Comparison of ENCODE assay signal across 8 mouse cellular contexts in genomic region chr16:44558471-44559329, GRCm38 (mm10). TPM values are rescaled to one million over a fixed set of nuclear protein-coding genes. Genes with fewer than 3 reads are reported as not detected.
DNase-seq lines count a peak whose midpoint lies in the region; ATAC-seq and TF ChIP-seq lines count a peak whose summit lies in the region.

TSS of gene Boc (minus strand) at chr16:44558897.

- TF ChIP-seq EP300 in ES-Bruce4 (IDR thresholded peaks at IDR 0.05; ENCODE audit: insufficient read depth, low read depth, low read length): no peak

- intact Hi-C loops in heart, postnatal 14 days (cut with DNase I): loop anchor here (5.0 kb wide), 2 partner anchors 71 to 74 kb away; no protein-coding TSS in a partner anchor

- WGBS in forebrain, embryonic 16.5 days: under 1% methylated on average over 42 of the region's 46 CpGs
- 0% methylated on average over 44 of the region's 46 CpGs for WGBS in neural tube, embryonic 13.5 days

- H3K4me2 ChIP-seq in forebrain, embryonic 16.5 days (ENCODE audit: low read length): peak within 1 kb of the TSS; percentile 89
- peak within 1 kb of the TSS; percentile 77 for H3K4me2 ChIP-seq in neural tube, embryonic 13.5 days

- peak within 1 kb of the TSS; percentile 86 for H3K4me3 ChIP-seq in ES-Bruce4 (ENCODE audit: low read depth, low read length)
- peak within 1 kb of the TSS; percentile 86 for H3K4me3 ChIP-seq in forebrain, embryonic 16.5 days (replicated peaks; ENCODE audit: low read length)
- peak within 1 kb of the TSS; percentile 69 for H3K4me3 ChIP-seq in neural tube, embryonic 13.5 days

- peak within 1 kb of the TSS; percentile 82 for H3K9ac ChIP-seq in ES-Bruce4 (ENCODE audit: low read depth, poor library complexity, severe bottlenecking)
- peak within 1 kb of the TSS; percentile 85 for H3K9ac ChIP-seq in forebrain, embryonic 16.5 days (replicated peaks; ENCODE audit: low read depth, low read length)
- H3K9ac ChIP-seq in neural tube, embryonic 13.5 days: peak within 1 kb of the TSS; percentile 95

- peak; percentile 79 for ATAC-seq in forebrain, embryonic 16.5 days
- ATAC-seq in neural tube, embryonic 13.5 days (ENCODE audit: low read depth): peak; percentile 75

- no peaks in the 10 kb centered on the region for H3K36me3 ChIP-seq in ES-Bruce4 (ENCODE audit: control insufficient read depth, insufficient read depth, low read length, poor library complexity, severe bottlenecking)
- H3K36me3 ChIP-seq in forebrain, embryonic 16.5 days (ENCODE audit: control insufficient read depth, insufficient read depth): no peaks in the 10 kb centered on the region
- no peaks in the 10 kb centered on the region for H3K36me3 ChIP-seq in neural tube, embryonic 13.5 days

- no peak for TF ChIP-seq POLR2A in ES-Bruce4 (IDR thresholded peaks at IDR 0.05; ENCODE audit: insufficient read depth, low read length)

- no peak for TF ChIP-seq CTCF in ES-Bruce4 (IDR thresholded peaks at IDR 0.05; ENCODE audit: low read depth, low read length)

- peaks cover 1% of the 10 kb centered on the region for H3K27me3 ChIP-seq in ES-Bruce4 (ENCODE audit: control insufficient read depth, insufficient read depth, low read length, poor library complexity, severe bottlenecking)
- H3K27me3 ChIP-seq in forebrain, embryonic 16.5 days (replicated peaks; ENCODE audit: control insufficient read depth, insufficient read depth, low read length): no peaks in the 10 kb centered on the region
- H3K27me3 ChIP-seq in neural tube, embryonic 13.5 days: no peaks in the 10 kb centered on the region

- DNase-seq in cerebellum, adult 11 months: peak; percentile 78
- DNase-seq in heart, postnatal 14 days: peak; percentile 71 to 74
- peak; percentile 78 to 84 for DNase-seq in kidney, postnatal 4 days
- peak; percentile 75 to 78 for DNase-seq in lung, adult 18-20 months
- peak; percentile 13 for DNase-seq in thymus, postnatal 25 days

- no peaks in the 10 kb centered on the region for H3K9me3 ChIP-seq in ES-Bruce4 (replicated peaks; ENCODE audit: control insufficient read depth, insufficient read depth, low read length, poor library complexity, severe bottlenecking)
- no peaks in the 10 kb centered on the region for H3K9me3 ChIP-seq in forebrain, embryonic 16.5 days (ENCODE audit: control insufficient read depth, low read length)
- no peaks in the 10 kb centered on the region for H3K9me3 ChIP-seq in neural tube, embryonic 13.5 days

- H3K4me1 ChIP-seq in ES-Bruce4 (ENCODE audit: control insufficient read depth, insufficient read depth, low read length): no peaks in the 10 kb centered on the region
- peaks cover 35% of the 10 kb centered on the region for H3K4me1 ChIP-seq in forebrain, embryonic 16.5 days (replicated peaks; ENCODE audit: control insufficient read depth, insufficient read depth, low read length)
- H3K4me1 ChIP-seq in neural tube, embryonic 13.5 days (replicated peaks): peaks cover 39% of the 10 kb centered on the region

- no peak within 1 kb of the TSS for H3K27ac ChIP-seq in ES-Bruce4 (ENCODE audit: insufficient read depth, low read length)
- H3K27ac ChIP-seq in forebrain, embryonic 16.5 days (ENCODE audit: low read length): peak within 1 kb of the TSS; percentile 88
- peak within 1 kb of the TSS; percentile 87 for H3K27ac ChIP-seq in neural tube, embryonic 13.5 days (replicated peaks)

RNA-seq across cellular contexts. Expression of gene Boc, which starts in this region (rescaled TPM):
- polyA plus RNA-seq in ES-Bruce4 (2011; ENCODE audit: insufficient read depth, insufficient read length, low read depth, missing spikeins): 0.88 and 1.3 TPM in 2 replicates
- polyA plus RNA-seq in forebrain, embryonic 16.5 days (2015; fragmentation: Nextera tagmentation; extraction: Ambion mirVana): 15.2 and 17.6 TPM in 2 replicates
- total RNA-seq in heart, postnatal 14 days (2021): 1 to 10 TPM; 7.1 to 8.6 TPM
- polyA plus RNA-seq in neural tube, embryonic 13.5 days (2015; fragmentation: Nextera tagmentation; extraction: Ambion mirVana): 11.5 and 14.4 TPM in 2 replicates

Comparison
In these comparisons a context has a peak if more than half of its experiments do, and no peak if none do; other contexts are left out.
1. DNase-seq: peak in every context shown above with its lines; median percentile 81 in kidney, postnatal 4 days; 78 in cerebellum, adult 11 months; 76 in lung, adult 18-20 months; 72 in heart, postnatal 14 days; 13 in thymus, postnatal 25 days.